Mouse (Mus musculus) liver, embryonic 11.5 days (tissue): Measurements from ENCODE around the gene Fam71e2. TPM values are rescaled to one million over a fixed set of nuclear protein-coding genes. Genes with fewer than 3 reads are reported as not detected.

ENCODE experiments used
- ATAC-seq: fragments of 200-750 bp; cut with Nextera tagmentation; replicated peaks from 2 replicates; pipeline ENCODE4 v1.8.0; 2017; ENCODE audit warnings: moderate number of reproducible peaks, mild to moderate bottlenecking, moderate TSS enrichment, moderate library complexity; ENCODE audit not compliant: low FRiP score
- DNase-seq: peaks from one replicate; pipeline ENCODE4 v3.0.0-alpha.2; 2017; ENCODE audit warnings: low spot score
- H3K27ac ChIP-seq: fragments of 300-500 bp; sonication (generic); 2 replicates; pipeline ENCODE4 v1.5.1; 2014; ENCODE audit warnings: mild to moderate bottlenecking, low read depth, low read length, control low read depth
- H3K27me3 ChIP-seq: fragments of 300-500 bp; sonication (generic); replicated peaks from 2 replicates; pipeline ENCODE4 v1.6.1; 2014; ENCODE audit warnings: low read length, mixed read lengths; ENCODE audit not compliant: control insufficient read depth, insufficient read depth
- H3K36me3 ChIP-seq: fragments of 300-500 bp; sonication (generic); 2 replicates; pipeline ENCODE4 v1.6.1; 2014; ENCODE audit warnings: mild to moderate bottlenecking, low read length, moderate library complexity, mixed read lengths; ENCODE audit not compliant: control insufficient read depth, insufficient read depth
- H3K4me1 ChIP-seq: fragments of 300-500 bp; sonication (generic); replicated peaks from 2 replicates; pipeline ENCODE4 v1.6.1; 2014; ENCODE audit warnings: low read length, mixed read lengths; ENCODE audit not compliant: control insufficient read depth, insufficient read depth
- H3K4me2 ChIP-seq: fragments of 300-500 bp; sonication (generic); 2 replicates; pipeline ENCODE4 v1.6.1; 2014; ENCODE audit warnings: mild to moderate bottlenecking, control low read depth, moderate library complexity
- H3K4me3 ChIP-seq: fragments of 300-500 bp; sonication (generic); 2 replicates; pipeline ENCODE4 v1.5.1; 2014; ENCODE audit warnings: low read depth, low read length, control low read depth
- H3K9ac ChIP-seq: fragments of 300-500 bp; sonication (generic); 2 replicates; pipeline ENCODE4 v1.6.1; 2014; ENCODE audit warnings: low read depth, low read length, control low read depth
- H3K9me3 ChIP-seq: fragments of 300-500 bp; sonication (generic); 2 replicates; pipeline ENCODE4 v1.6.1; 2016; ENCODE audit warnings: low read length, inconsistent platforms, mixed read lengths; ENCODE audit not compliant: control insufficient read depth
- WGBS: fragments of 180-500 bp; shearing (Covaris S2); extraction: QIAGEN DNeasy Blood & Tissue Kit; methylation state at CpG from one replicate; pipeline ENCODE4 v1.1.7; 2014; 5-methylcytosine and 5-hydroxymethylcytosine counted together
- polyA plus RNA-seq: library from polyadenylated mRNA; unstranded; fragments of >200 nt; fragmentation: Nextera tagmentation; extraction: Ambion mirVana; gene quantifications from 2 replicates; pipeline ENCODE4 v1.2.1, GENCODE M21; 2014

Gene Fam71e2
- polyA plus RNA-seq, 1 experiment from 2014 or later = not detected

GRCm38 (mm10) chr7:4764946-4765710 lies 6.0 kb downstream of the Fam71e2 start:
- DNase-seq (no peak), ATAC-seq (no peak)
- no peaks in the 10 kb centered on the region for H3K4me1 ChIP-seq
- H3K9ac ChIP-seq = no peak overlapping the region
- no peaks in the 10 kb centered on the region for H3K36me3 ChIP-seq
- 0 out of 2 replicates have a peak overlapping the region, but pooled peaks have one; percentile 1 for H3K4me2 ChIP-seq
- no peaks in the 10 kb centered on the region; the same call in none of the 2 replicates for H3K27me3 ChIP-seq
- no peak overlapping the region for H3K4me3 ChIP-seq
- no peaks in the 10 kb centered on the region for H3K9me3 ChIP-seq
- WGBS = 41% methylated on average over 4 of the region's 4 CpGs
- no peak overlapping the region for H3K27ac ChIP-seq

GRCm38 (mm10) chr7:4759670-4760069 lies 11.4 kb downstream of the Fam71e2 start:
- no peak for DNase-seq
- H3K9ac ChIP-seq = no peak overlapping the region
- no peaks in the 10 kb centered on the region for H3K9me3 ChIP-seq
- no peaks in the 10 kb centered on the region for H3K36me3 ChIP-seq
- H3K4me1 ChIP-seq = no peaks in the 10 kb centered on the region
- ATAC-seq = no peak
- 0 out of 2 replicates have a peak, but pooled peaks cover 2% of the 10 kb centered on the region for H3K27me3 ChIP-seq
- no peak overlapping the region for H3K27ac ChIP-seq
- 39% methylated on average over 1 of the region's 1 CpGs for WGBS
- H3K4me2 ChIP-seq = no peak overlapping the region
- H3K4me3 ChIP-seq = no peak overlapping the region

- peak within 1 kb of the TSS; percentile 72 for H3K27ac ChIP-seq
- WGBS = 4% methylated on average over 24 of the region's 24 CpGs
Observed at GRCm38 (mm10) chr7:4752821-4753570, 18.1 kb downstream of the Fam71e2 start, which contains the start of gene Cox6b2. Gene Cox6b2 (minus strand): TSS chr7:4753094.

GRCm38 (mm10) chr7:4751971-4752820 lies 18.9 kb downstream of the Fam71e2 start:
- Histone ChIP-seq H3K9me3 (no peaks in the 10 kb centered on the region), H3K4me3 (peak overlapping the region; percentile 60), H3K4me2 (peak overlapping the region; percentile 69), H3K27ac (peak overlapping the region; percentile 72), H3K27me3 (no peaks in the 10 kb centered on the region), H3K4me1 (peaks cover 29% of the 10 kb centered on the region), H3K9ac (peak overlapping the region; percentile 64), H3K36me3 (0 out of 2 replicates have a peak, but pooled peaks cover 3% of the 10 kb centered on the region)
- ATAC-seq (peak; percentile 81), DNase-seq (peak; percentile 87)
- WGBS = 2% methylated on average over 30 of the region's 30 CpGs

More at GRCm38 (mm10) chr7:4752821-4753570, 18.1 kb downstream of the Fam71e2 start, which contains the start of gene Cox6b2:
- Histone ChIP-seq H3K27me3 (no peaks in the 10 kb centered on the region), H3K9me3 (no peaks in the 10 kb centered on the region), H3K36me3 (0 out of 2 replicates have a peak, but pooled peaks cover 3% of the 10 kb centered on the region), H3K4me3 (peak within 1 kb of the TSS; percentile 60), H3K4me1 (peaks cover 24% of the 10 kb centered on the region), H3K4me2 (peak within 1 kb of the TSS; percentile 69), H3K9ac (peak within 1 kb of the TSS; percentile 64)
- peak; percentile 87 for DNase-seq
- peak; percentile 90 for ATAC-seq

- H3K27ac ChIP-seq = peak overlapping the region; percentile 93; the same call in 1 of the 2 replicates
- no peak overlapping the region for H3K9ac ChIP-seq
- DNase-seq = no peak
Observed at GRCm38 (mm10) chr7:4749169-4749568, 21.9 kb downstream of the Fam71e2 start.

GRCm38 (mm10) chr7:4748321-4748720 lies 22.8 kb downstream of the Fam71e2 start:
- H3K9me3 ChIP-seq = no peaks in the 10 kb centered on the region
- H3K27ac ChIP-seq = peak overlapping the region; percentile 93
- peak overlapping the region; percentile 33 for H3K4me2 ChIP-seq
- H3K4me3 ChIP-seq = no peak overlapping the region
- DNase-seq = no peak
- H3K4me1 ChIP-seq = peaks cover 65% of the 10 kb centered on the region
- H3K27me3 ChIP-seq = no peaks in the 10 kb centered on the region
- ATAC-seq = no peak
- peak overlapping the region; percentile 54 for H3K9ac ChIP-seq
- H3K36me3 ChIP-seq = peaks cover 30% of the 10 kb centered on the region
- WGBS = 66% methylated on average over 4 of the region's 4 CpGs

More at GRCm38 (mm10) chr7:4749169-4749568, 21.9 kb downstream of the Fam71e2 start:
- no peak overlapping the region for H3K4me2 ChIP-seq
- no peak for ATAC-seq
- H3K4me1 ChIP-seq = peaks cover 57% of the 10 kb centered on the region
- no peaks in the 10 kb centered on the region for H3K27me3 ChIP-seq
- no peak overlapping the region for H3K4me3 ChIP-seq
- WGBS = 50% methylated on average over 2 of the region's 2 CpGs
- no peaks in the 10 kb centered on the region for H3K9me3 ChIP-seq
- H3K36me3 ChIP-seq = peaks cover 28% of the 10 kb centered on the region

GRCm38 (mm10) chr7:4747156-4747899 lies 23.8 kb downstream of the Fam71e2 start:
- no peak for DNase-seq
- peaks cover 32% of the 10 kb centered on the region for H3K36me3 ChIP-seq
- peak overlapping the region; percentile 93 for H3K27ac ChIP-seq

More at GRCm38 (mm10) chr7:4747156-4747899, 23.8 kb downstream of the Fam71e2 start:
- Histone ChIP-seq H3K27me3 (no peaks in the 10 kb centered on the region), H3K4me1 (peaks cover 72% of the 10 kb centered on the region), H3K4me3 (peak overlapping the region; percentile 24), H3K4me2 (peak overlapping the region; percentile 59), H3K9ac (peak overlapping the region; percentile 54), H3K9me3 (no peaks in the 10 kb centered on the region)
- peak; percentile 76 for ATAC-seq
- 45% methylated on average over 9 of the region's 9 CpGs for WGBS
